Mouse (Mus musculus) T-cell, adult 2 months (primary cell): ENCODE measurements around the gene Sdc4.

Source experiments
- DNase-seq: peaks from one replicate; pipeline ENCODE4 v3.0.0; 2022; ENCODE audit warnings: low spot score

Sdc4 gene

GRCm38 (mm10) chr2:164443460-164444000 lies at the start of gene Sdc4:
Gene Sdc4 (minus strand): TSS chr2:164443887.
- DNase-seq: no peak

GRCm38 (mm10) chr2:164487812-164488211 lies 44.1 kb upstream of the Sdc4 start:
- no peak for DNase-seq

GRCm38 (mm10) chr2:164487115-164487527 lies 43.4 kb upstream of the Sdc4 start:
- DNase-seq: no peak

GRCm38 (mm10) chr2:164486258-164487114 lies 42.8 kb upstream of the Sdc4 start:
- DNase-seq: peak; percentile 43

- DNase-seq: no peak
Measured at GRCm38 (mm10) chr2:164485681-164486257, 42.1 kb upstream of the Sdc4 start, which contains the start of gene Dbndd2. Gene Dbndd2 (plus strand): TSS chr2:164486106.

- no peak for DNase-seq
Measured at GRCm38 (mm10) chr2:164473624-164474023, 29.9 kb upstream of the Sdc4 start, which contains the start of gene Trp53tg5. Gene Trp53tg5 (minus strand): TSS chr2:164473724.

- peak; percentile 50 for DNase-seq
Measured at GRCm38 (mm10) chr2:164470254-164470653, 26.6 kb upstream of the Sdc4 start.

GRCm38 (mm10) chr2:164466787-164467186 lies 23.1 kb upstream of the Sdc4 start:
- DNase-seq: no peak

GRCm38 (mm10) chr2:164465161-164465560 lies 21.5 kb upstream of the Sdc4 start:
- DNase-seq: no peak

- DNase-seq: peak; percentile 95
Measured at GRCm38 (mm10) chr2:164460745-164461551, 17.3 kb upstream of the Sdc4 start, which contains the start of gene Gm20458. Gene Gm20458 (plus strand): TSS chr2:164460967.

- DNase-seq: no peak
Measured at GRCm38 (mm10) chr2:164458535-164458934, 14.8 kb upstream of the Sdc4 start.

- no peak for DNase-seq
Measured at GRCm38 (mm10) chr2:164457942-164458341, 14.3 kb upstream of the Sdc4 start.

- DNase-seq: peak; percentile 56
Measured at GRCm38 (mm10) chr2:164456864-164457300, 13.2 kb upstream of the Sdc4 start, which contains the start of gene Sys1. Gene Sys1 (plus strand): TSS chr2:164456964.

- DNase-seq: no peak
Measured at GRCm38 (mm10) chr2:164456413-164456812, 12.7 kb upstream of the Sdc4 start.

- no peak for DNase-seq
Measured at GRCm38 (mm10) chr2:164455421-164456190, 11.9 kb upstream of the Sdc4 start.

GRCm38 (mm10) chr2:164454846-164455245 lies 11.2 kb upstream of the Sdc4 start:
- no peak for DNase-seq

GRCm38 (mm10) chr2:164453887-164454500 lies 10.3 kb upstream of the Sdc4 start:
- no peak for DNase-seq

GRCm38 (mm10) chr2:164453047-164453757 lies 9.5 kb upstream of the Sdc4 start:
- DNase-seq: no peak

GRCm38 (mm10) chr2:164452000-164452676 lies 8.5 kb upstream of the Sdc4 start:
- DNase-seq: no peak
